Mouse (Mus musculus): ENCODE results near the gene Med12l.
A peak's percentile ranks its signal among the peaks of the same experiment; 100 is the strongest.

The Med12l gene

GRCm38 (mm10) chr3:59343026-59343425 lies 337.4 kb downstream of the Med12l start:
- peak; percentile 5 for DNase-seq

- DNase-seq, result no peak
These were observed 338.7 kb downstream of the Med12l start, which contains the start of gene Igsf10 for GRCm38 (mm10) chr3:59344065-59344905. TSS of gene Igsf10 (minus strand) at chr3:59344394.

- no peak for DNase-seq
These were observed 346.1 kb downstream of the Med12l start for GRCm38 (mm10) chr3:59351768-59352167.

GRCm38 (mm10) chr3:59354156-59354555 lies 348.5 kb downstream of the Med12l start:
- DNase-seq, result no peak

GRCm38 (mm10) chr3:59360102-59360501 lies 354.5 kb downstream of the Med12l start:
- DNase-seq, result no peak

- no peak for DNase-seq
These were observed 356.3 kb downstream of the Med12l start for GRCm38 (mm10) chr3:59361895-59362294.

Data from kidney, adult 11 months (tissue).